Mouse (Mus musculus) midbrain, embryonic 14.5 days (tissue): Measurements from ENCODE around the gene Pms2. TPM values are rescaled to one million over a fixed set of nuclear protein-coding genes. Genes with fewer than 3 reads are reported as not detected.

Experiments
- polyA plus RNA-seq: library from polyadenylated mRNA; unstranded; fragments of >200 nt; fragmentation: Nextera tagmentation; extraction: Ambion mirVana; gene quantifications from 2 replicates; pipeline ENCODE4 v1.2.1, GENCODE M21; 2014

Pms2 gene
- polyA plus RNA-seq, 1 experiment from 2014 or later = 31.0 TPM

Other genes starting within 250 kb of the Pms2 start
- 33.9 and 34.3 TPM in 2 replicates for gene Usp42, start 177.7 kb upstream of the Pms2 start, polyA plus RNA-seq
- gene Eif2ak1, start 92.2 kb upstream of the Pms2 start, polyA plus RNA-seq = 37.0 and 48.9 TPM in 2 replicates
- gene Ankrd61, start 12.3 kb upstream of the Pms2 start, polyA plus RNA-seq = 0.61 and 0.93 TPM in 2 replicates
- gene Aimp2, start 117 bp upstream of the Pms2 start, polyA plus RNA-seq = 72.3 and 83.0 TPM in 2 replicates
- gene Gm42421, start 18.2 kb downstream of the Pms2 start, polyA plus RNA-seq = 1.5 and 1.9 TPM in 2 replicates
- 3.4 and 3.9 TPM in 2 replicates for gene Rsph10b, start 23.1 kb downstream of the Pms2 start, polyA plus RNA-seq
- 82.9 and 97.9 TPM in 2 replicates for gene Ccz1, start 104.9 kb downstream of the Pms2 start, polyA plus RNA-seq
- gene Ocm, start 116.7 kb downstream of the Pms2 start, polyA plus RNA-seq = not detected in 2 replicates
- gene Lmtk2, start 190.5 kb downstream of the Pms2 start, polyA plus RNA-seq = 10.3 and 10.6 TPM in 2 replicates